Mouse (Mus musculus) brown adipose tissue, adult 24 weeks (tissue): Measurements from ENCODE around the gene Pdgfd. TPM values are rescaled to one million over a fixed set of nuclear protein-coding genes. Genes with fewer than 3 reads are reported as not detected.

Experiments
- H3K27ac ChIP-seq: fragments of 200-500 bp; replicated peaks from 2 replicates; pipeline ENCODE4 v1.5.1; 2012; ENCODE audit warnings: low read depth, mild to moderate bottlenecking, low read length
- H3K4me1 ChIP-seq: fragments of 200-500 bp; 2 replicates; pipeline ENCODE4 v1.6.1; 2012; ENCODE audit warnings: low read length, mixed read lengths; ENCODE audit not compliant: control insufficient read depth, insufficient read depth, insufficient read length
- H3K4me3 ChIP-seq: fragments of 200-500 bp; 2 replicates; pipeline ENCODE4 v1.5.1; 2012; ENCODE audit warnings: low read depth, mild to moderate bottlenecking, low read length, moderate library complexity; ENCODE audit not compliant: insufficient read depth
- polyA plus RNA-seq: library from polyadenylated mRNA; stranded (reverse); fragments of >200 nt; gene quantifications from 2 replicates; pipeline ENCODE4 v1.2.4, GENCODE M21; 2012; ENCODE audit not compliant: missing spikeins, insufficient read depth, insufficient read length

Pdgfd gene
- polyA plus RNA-seq, 1 experiment, result 32.4 TPM

DNA sequence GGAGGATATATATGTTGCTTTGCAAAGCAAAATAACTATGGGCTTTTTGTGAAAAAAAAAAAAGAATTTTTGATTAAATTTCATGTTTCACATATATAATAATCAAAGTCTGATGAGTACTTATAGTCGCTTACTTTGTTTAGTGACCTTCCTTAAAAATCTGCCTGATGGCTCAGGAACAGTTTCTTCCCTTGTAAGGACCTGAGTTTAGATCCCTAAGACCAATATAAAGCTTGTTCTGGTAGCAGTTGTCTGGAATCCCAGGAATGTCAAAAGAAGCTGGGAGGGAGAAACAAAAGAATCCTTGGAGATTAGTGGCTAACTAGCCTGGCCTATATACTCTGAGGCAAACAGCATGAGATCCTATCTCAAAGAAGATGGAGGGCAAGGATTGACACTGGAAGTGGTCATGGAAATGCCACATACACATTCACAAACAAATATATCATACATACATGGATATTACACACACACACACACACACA is 101.5 kb downstream of the Pdgfd start, which contains the start of gene Ddi1:
TSS of gene Ddi1 (minus strand) at position 51 of the 485 bp plus-strand sequence.
- H3K27ac ChIP-seq, result no peak within 1 kb of the TSS; the same call in 1 of the 2 replicates
- H3K4me3 ChIP-seq, result no peak within 1 kb of the TSS
- H3K4me1 ChIP-seq, result peaks cover 2% of the 10 kb centered on the region; the same call in 1 of the 2 replicates

DNA sequence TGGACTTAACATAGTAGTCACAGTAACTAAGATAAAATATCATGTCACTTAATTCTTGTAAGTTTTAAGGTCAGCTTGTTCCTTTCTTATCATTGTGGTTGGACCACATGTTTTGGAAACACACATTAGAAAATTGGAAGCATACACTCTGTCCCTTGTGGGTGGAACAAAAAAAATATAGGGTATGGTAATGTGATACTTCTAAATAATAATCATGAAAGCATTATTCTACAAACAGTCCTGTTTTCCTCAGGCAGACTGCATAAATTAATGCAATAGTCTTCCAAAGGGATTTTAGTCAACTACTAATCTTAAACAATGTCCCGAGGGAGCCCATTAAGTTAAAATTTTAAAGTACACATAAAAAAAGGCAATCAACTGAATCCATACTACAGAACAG is 108.0 kb downstream of the Pdgfd start:
- no peak overlapping the region for H3K4me3 ChIP-seq
- no peak overlapping the region for H3K27ac ChIP-seq
- no peaks in the 10 kb centered on the region for H3K4me1 ChIP-seq

DNA sequence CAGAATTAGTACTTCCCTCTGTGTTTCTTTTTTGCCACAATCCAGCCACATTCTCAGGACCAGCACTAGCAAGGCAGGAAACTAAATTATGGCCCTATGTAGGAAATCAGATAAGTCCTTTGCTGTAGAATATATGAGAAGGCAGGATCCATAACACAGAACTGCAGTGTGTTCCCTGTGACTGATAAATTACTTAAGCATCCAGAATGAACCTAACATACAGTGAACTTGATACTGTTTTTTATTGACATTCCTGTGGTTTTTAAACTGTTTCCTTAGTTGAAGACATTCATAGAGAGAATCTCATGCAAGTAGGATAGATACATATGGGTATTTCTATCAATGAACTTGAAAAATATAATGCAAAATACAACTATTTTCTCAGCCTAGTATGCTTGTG is 109.1 kb downstream of the Pdgfd start:
- Histone ChIP-seq H3K4me1 (no peaks in the 10 kb centered on the region), H3K4me3 (no peak overlapping the region), H3K27ac (no peak overlapping the region)

DNA sequence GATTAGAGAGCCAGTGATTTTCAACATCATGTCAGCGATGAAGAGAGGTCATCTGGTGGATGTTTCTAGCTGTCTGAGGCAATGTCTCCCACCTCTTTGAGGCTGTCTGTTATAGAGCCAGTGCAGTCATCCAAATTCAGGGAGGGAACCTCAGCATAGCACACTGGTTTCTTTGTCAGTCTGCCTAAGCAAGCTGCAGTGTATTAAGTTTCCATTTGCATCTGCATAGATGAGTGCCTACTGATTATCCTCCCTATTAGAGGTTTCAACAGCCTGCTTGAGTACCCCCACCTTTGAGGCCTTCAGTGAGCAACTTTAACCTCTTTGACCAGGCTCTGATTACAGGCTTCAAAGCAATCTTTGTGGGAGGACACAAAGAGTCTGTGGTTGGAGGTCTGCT is 118.4 kb downstream of the Pdgfd start:
- Histone ChIP-seq H3K4me1 (no peaks in the 10 kb centered on the region), H3K4me3 (no peak overlapping the region), H3K27ac (no peak overlapping the region)

DNA sequence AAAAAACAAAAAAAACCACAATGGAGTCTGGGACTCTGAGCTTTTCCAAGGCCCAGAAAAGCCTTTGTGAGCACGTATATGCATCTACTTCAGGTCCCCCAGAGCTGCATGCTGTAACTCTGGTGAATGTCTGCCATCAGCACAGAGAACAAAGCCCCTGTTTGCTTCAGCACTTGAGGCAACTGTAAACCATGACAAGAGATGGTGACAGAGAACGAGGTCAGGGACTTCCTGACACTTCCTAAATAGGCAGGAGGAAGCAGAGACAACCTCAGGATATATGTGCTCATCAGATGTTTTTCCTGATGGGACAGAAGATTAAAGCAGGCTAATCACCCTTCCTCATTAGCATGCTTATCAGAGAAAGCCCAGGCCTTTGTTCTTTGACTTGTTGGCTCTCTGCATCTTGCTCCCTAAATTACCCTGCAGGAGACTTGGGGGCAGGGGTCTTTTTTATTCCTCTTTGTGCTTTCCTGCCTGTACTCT is 120.9 kb downstream of the Pdgfd start:
- no peaks in the 10 kb centered on the region for H3K4me1 ChIP-seq
- no peak overlapping the region for H3K27ac ChIP-seq
- no peak overlapping the region for H3K4me3 ChIP-seq

DNA sequence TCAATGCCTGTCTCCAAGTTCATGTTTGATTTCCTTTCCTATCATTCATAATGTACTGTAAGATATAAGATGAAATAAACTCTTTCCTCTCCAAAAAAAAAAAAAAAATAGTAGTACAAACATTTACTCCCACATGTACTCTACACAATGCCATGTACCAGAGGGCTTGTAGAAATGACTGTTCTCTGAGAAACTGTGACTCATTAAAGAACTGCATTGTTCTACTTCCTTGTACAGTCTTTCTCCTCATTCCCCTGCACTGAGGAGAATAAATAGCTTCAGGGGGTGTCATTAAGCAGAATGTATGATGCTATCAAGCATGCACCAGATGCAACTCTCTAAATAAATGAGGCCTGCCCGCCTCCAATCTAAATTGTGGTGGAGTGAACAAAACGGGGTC is 130.2 kb downstream of the Pdgfd start:
- Histone ChIP-seq H3K27ac (no peak overlapping the region), H3K4me3 (no peak overlapping the region), H3K4me1 (peaks cover 2% of the 10 kb centered on the region; the same call in 1 of the 2 replicates)

DNA sequence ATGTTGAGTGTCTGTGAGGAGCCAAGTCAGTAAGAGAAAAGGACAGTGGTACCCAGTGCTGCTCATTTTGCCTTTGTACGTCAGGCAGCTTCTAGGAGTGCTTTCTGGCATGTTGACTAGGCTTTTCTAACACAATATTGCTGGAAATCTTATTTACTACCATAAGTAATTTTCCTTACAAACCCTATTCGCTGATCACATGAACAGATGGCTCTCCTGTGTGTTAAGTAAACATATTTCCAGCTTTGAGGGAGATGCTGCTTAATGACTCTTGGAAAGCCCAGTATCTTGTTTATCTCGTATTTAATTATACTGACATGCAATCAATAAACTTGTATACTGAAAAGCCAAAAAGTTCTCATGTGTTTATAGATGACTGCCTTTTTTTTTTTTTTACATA is 133.7 kb downstream of the Pdgfd start:
- no peak overlapping the region for H3K4me3 ChIP-seq
- H3K27ac ChIP-seq, result no peak overlapping the region
- H3K4me1 ChIP-seq, result peaks cover 2% of the 10 kb centered on the region; the same call in 1 of the 2 replicates

DNA sequence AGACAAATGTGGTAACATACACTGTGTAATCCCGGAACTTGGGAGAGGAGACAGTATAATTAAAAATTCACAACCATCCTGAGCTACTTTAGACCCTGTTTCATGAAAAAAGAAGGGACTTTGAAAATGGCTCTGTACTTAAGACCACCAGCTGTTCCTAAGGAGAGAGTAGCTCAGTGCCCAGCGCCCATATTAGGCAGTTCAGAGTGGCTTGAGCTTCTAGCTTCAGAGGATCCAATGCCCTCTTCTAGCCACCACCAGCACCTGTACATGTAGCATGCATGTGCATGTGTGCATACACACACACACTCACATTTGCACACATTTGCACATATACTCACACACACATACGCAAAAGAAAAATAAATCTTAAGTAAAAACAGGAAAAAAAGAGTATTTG is 136.2 kb downstream of the Pdgfd start:
- Histone ChIP-seq H3K27ac (no peak overlapping the region), H3K4me1 (peaks cover 2% of the 10 kb centered on the region; the same call in 1 of the 2 replicates), H3K4me3 (no peak overlapping the region)

DNA sequence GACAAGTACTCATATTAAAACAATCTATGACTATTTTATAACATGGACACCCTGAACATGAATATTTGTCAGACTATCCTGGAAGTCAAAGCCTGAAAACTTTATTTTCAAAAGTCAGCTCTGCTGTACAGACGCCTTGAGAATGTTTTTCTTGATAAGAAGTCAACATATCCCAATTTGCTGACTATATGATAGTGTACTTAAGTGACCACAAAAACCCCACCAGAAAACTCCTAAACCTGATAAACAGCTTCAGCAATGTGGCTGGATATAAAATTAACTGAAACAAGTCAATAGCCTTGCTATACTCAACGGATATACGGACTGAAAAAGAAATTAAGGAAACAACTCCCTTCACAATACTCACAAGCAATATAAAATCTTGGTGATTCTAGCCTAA is 137.5 kb downstream of the Pdgfd start:
- Histone ChIP-seq H3K27ac (no peak overlapping the region), H3K4me1 (peaks cover 2% of the 10 kb centered on the region; the same call in 1 of the 2 replicates), H3K4me3 (no peak overlapping the region)

DNA sequence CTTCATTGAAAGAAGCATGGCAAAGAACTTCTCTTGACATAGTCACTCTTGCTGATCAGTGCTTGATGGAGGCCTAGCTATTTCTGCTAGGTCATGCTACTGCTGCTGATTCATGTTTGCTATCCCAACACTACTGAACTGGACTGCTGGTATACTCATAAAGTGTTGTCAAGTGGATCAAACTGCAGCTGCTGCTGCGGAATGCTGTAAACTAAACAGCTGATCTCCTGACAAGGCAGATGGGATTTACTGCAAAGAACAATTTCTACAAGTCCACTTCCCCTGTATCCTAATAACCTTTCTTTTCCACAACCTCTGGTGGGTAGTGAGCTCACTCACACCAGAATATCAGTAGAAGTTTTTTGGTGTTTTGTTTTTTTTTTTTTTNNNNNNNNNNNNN is 148.7 kb downstream of the Pdgfd start:
- Histone ChIP-seq H3K27ac (no peak overlapping the region), H3K4me3 (no peak overlapping the region), H3K4me1 (no peaks in the 10 kb centered on the region)

DNA sequence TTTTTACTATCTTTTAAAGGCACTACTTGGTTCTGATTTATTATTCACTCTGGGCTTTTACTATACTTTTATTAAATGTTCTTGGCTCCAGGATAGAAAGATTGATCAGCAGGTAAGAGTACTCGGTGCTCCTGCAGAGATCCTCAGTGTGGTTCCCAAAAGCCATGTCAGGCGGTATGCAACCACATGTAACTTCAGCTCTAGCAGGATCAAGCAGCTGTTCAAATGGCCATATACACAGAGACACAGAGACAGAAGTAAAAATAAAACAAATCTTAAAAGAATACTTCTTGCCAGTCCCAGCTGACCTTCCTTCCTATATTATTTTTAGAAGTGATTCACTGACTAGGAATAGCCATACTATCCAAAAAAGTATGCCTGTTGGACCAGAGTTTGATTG is 157.0 kb downstream of the Pdgfd start:
- H3K4me1 ChIP-seq, result no peaks in the 10 kb centered on the region
- no peak overlapping the region for H3K27ac ChIP-seq
- H3K4me3 ChIP-seq, result no peak overlapping the region

DNA sequence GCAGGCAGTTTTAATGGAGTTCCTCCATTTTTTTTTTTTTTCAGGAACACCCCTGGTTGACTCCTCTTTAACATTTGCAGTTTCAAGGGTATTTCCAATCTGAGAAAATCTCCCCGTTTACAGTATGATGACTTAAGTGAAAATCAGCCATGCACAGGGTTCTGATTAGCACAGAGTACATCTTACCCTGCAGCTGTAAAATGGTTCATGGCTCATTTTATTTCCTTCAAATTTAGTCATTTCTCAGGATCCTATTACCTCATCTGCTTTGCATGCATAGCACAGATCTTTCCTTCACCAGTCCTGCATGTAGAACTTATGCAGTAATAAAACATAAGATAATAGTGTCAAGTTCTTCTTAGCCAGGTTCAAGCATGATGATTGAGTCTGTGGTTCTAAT is 165.1 kb downstream of the Pdgfd start:
- no peak overlapping the region for H3K27ac ChIP-seq
- no peak overlapping the region for H3K4me3 ChIP-seq
- H3K4me1 ChIP-seq, result no peaks in the 10 kb centered on the region

DNA sequence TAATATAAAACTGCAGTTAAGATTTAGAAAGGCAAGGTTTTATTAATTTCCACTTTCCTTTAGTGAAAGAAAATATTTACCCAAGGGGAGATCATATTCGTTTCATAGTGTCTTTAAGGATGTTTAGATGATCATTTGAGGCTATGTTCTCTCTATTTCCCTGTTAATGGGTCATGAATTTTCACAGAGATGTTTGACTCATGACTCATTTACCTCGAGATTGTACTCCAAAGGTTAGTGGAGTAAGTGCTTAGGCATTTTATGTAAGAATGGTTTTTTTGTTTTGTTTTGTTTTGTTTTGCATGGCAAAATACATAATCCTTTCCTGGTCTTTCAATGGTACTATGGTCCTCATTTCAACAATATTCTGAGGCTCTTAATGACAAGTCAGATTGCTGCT is 167.9 kb downstream of the Pdgfd start:
- no peak overlapping the region for H3K4me3 ChIP-seq
- H3K27ac ChIP-seq, result no peak overlapping the region
- H3K4me1 ChIP-seq, result no peaks in the 10 kb centered on the region

DNA sequence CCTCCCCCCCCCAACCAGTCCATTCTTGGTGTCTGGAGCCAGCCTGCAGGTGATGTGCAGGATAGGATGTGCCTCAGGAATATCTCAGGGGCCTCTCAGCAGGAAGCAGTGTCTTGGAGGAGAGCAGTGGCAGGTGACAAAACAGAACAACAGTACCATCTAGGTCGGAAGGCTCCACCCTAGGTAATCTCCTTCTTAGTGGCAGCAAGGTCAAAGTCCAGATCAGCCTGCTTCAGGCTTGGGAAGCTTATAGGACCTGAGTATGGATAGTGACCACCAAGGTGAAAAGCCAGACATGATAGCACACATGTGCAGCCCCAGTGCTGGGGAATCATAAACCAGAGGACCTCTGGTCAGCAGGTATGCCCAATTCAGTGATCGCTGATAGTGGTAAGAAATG is 169.5 kb downstream of the Pdgfd start:
- Histone ChIP-seq H3K27ac (no peak overlapping the region), H3K4me3 (no peak overlapping the region), H3K4me1 (no peaks in the 10 kb centered on the region)

DNA sequence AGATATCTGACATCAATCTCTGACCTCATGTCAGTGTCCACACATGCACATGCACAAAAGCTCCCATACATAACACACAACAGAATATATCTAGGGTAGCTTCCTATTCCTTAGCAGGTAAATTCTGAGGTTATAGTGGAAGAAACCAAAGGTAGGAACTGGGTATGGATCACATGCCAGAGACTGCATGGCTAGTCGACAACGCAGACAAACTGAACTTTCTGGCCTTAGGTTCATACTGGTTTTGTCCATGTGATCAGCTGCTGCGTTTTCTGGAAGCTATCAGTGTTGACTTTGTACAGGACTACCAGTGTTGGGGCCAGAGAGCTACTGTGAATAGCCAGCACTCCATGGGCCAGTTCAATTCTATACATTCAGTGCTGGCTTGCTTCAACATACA is 170.0 kb downstream of the Pdgfd start:
- peaks cover 2% of the 10 kb centered on the region; the same call in 1 of the 2 replicates for H3K4me1 ChIP-seq
- H3K4me3 ChIP-seq, result no peak overlapping the region
- H3K27ac ChIP-seq, result no peak overlapping the region

DNA sequence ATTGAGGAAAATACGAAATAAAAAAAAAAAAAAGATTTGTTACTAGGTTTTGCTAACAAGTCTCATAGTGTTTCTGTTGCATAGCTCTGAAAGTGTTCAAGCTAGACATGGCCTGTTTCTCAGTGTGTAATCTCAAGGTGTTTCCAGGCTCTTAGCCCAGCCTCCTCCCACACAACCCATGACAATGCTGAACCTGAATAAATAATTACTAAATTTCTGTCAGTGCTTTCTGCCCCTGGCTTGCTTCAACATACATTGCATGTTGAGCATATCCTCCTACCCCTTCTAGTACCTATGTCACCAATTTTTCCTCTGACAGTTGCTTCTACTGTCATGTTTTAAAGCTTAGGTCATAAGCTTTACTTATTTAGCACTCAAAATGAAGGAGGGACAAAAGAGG is 171.0 kb downstream of the Pdgfd start:
- Histone ChIP-seq H3K27ac (no peak overlapping the region), H3K4me1 (peaks cover 2% of the 10 kb centered on the region; the same call in 1 of the 2 replicates), H3K4me3 (no peak overlapping the region)
